Mouse (Mus musculus) CH12.LX (cell line): ENCODE results near the gene Gm29735. TPM values are rescaled to one million over a fixed set of nuclear protein-coding genes. Genes with fewer than 3 reads are reported as not detected.
"Not testable (repeated sequence)": the region's sequence is repeated elsewhere in the genome, so short reads cannot be mapped to it uniquely, and the experiment has no call there.

Experiments
- DNase-seq: peaks from one replicate; pipeline ENCODE4 v3.0.0-alpha.2; 2013; ENCODE audit errors: extremely low read depth
- H3K27ac ChIP-seq: 2 replicates; pipeline ENCODE4 v1.5.1; 2012; ENCODE audit warnings: low read depth, mild to moderate bottlenecking, control low read depth, moderate library complexity; ENCODE audit not compliant: insufficient read depth
- H3K27me3 ChIP-seq: replicated peaks from 2 replicates; pipeline ENCODE3; 2012; ENCODE audit warnings: inconsistent platforms
- H3K36me3 ChIP-seq, 2 experiments: replicated peaks in 1 of 2; 2 replicates each; pipeline versions ENCODE3 to v1.6.1; 2012; ENCODE audit warnings: inconsistent platforms in 1 of 2, low read length in 1 of 2, mild to moderate bottlenecking in 1 of 2, mixed read lengths in 1 of 2, moderate library complexity in 1 of 2; ENCODE audit not compliant: control insufficient read depth in 1 of 2, insufficient read depth in 1 of 2
- H3K4me1 ChIP-seq, 2 experiments: 2 replicates each; pipeline ENCODE4 v1.6.1; 2012; ENCODE audit warnings: inconsistent platforms in 1 of 2, moderate library complexity in 1 of 2; ENCODE audit not compliant: insufficient read depth in 2 of 2, control insufficient read depth in 1 of 2
- H3K4me2 ChIP-seq: 2 replicates; pipeline ENCODE4 v1.6.1; 2012; ENCODE audit warnings: low read depth, mild to moderate bottlenecking, control low read depth; ENCODE audit not compliant: poor library complexity, insufficient read depth, severe bottlenecking
- H3K4me3 ChIP-seq, 3 experiments: fragments of 150-350 bp in 1 of 3; sonication (generic) in 1 of 3; replicated peaks in 1 of 3; 2 replicates each; pipeline versions ENCODE3 to v1.5.1; 2011 to 2012; ENCODE audit warnings: low read depth in 2 of 3, low read length in 2 of 3, mild to moderate bottlenecking in 2 of 3, moderate library complexity in 2 of 3, control low read depth in 1 of 3, improper control_type of control experiment in 1 of 3, inconsistent platforms in 1 of 3, mixed read lengths in 1 of 3; ENCODE audit not compliant: poor library complexity in 1 of 3
- H3K79me2 ChIP-seq: replicated peaks from 2 replicates; pipeline ENCODE4 v1.6.1; 2012; ENCODE audit warnings: mild to moderate bottlenecking, moderate library complexity; ENCODE audit not compliant: control insufficient read depth, poor library complexity, insufficient read depth, severe bottlenecking; ENCODE audit errors: extremely low read depth
- H3K9ac ChIP-seq: 2 replicates; pipeline ENCODE4 v1.6.1; 2012; ENCODE audit warnings: low read depth, mild to moderate bottlenecking, control low read depth, moderate library complexity; ENCODE audit not compliant: insufficient read depth
- H3K9me3 ChIP-seq: replicated peaks from 2 replicates; pipeline ENCODE3; 2012; ENCODE audit warnings: low read length, inconsistent platforms, mixed read lengths
- BHLHE40 ChIP-seq: IDR thresholded peaks from 2 replicates; pipeline ENCODE4 v1.6.1; 2011; ENCODE audit warnings: mild to moderate bottlenecking, low read depth, low read length, improper control_type of control experiment
- CHD2 ChIP-seq: IDR thresholded peaks from 2 replicates; pipeline ENCODE4 v1.6.1; 2011; ENCODE audit warnings: low read length, improper control_type of control experiment
- E2F4 ChIP-seq: IDR thresholded peaks from 2 replicates; pipeline ENCODE4 v1.6.1; 2011; ENCODE audit warnings: low read depth, low read length, improper control_type of control experiment; ENCODE audit not compliant: insufficient replicate concordance
- ELF1 ChIP-seq: IDR thresholded peaks from 2 replicates; pipeline ENCODE4 v1.6.1; 2014; ENCODE audit warnings: low read depth, mild to moderate bottlenecking, inconsistent platforms, low read length, improper control_type of control experiment
- ETS1 ChIP-seq: conservative IDR thresholded peaks from 2 replicates; pipeline ENCODE4 v1.6.1; 2012; ENCODE audit warnings: low read depth, mild to moderate bottlenecking, inconsistent platforms, low read length, improper control_type of control experiment, moderate library complexity
- GABPA ChIP-seq: IDR thresholded peaks from 2 replicates; pipeline ENCODE4 v1.6.1; 2012; ENCODE audit warnings: low read depth, low read length, improper control_type of control experiment, inconsistent platforms; ENCODE audit not compliant: insufficient replicate concordance
- IRF4 ChIP-seq: IDR thresholded peaks from 2 replicates; pipeline ENCODE4 v1.6.1; 2014; ENCODE audit warnings: low read depth, mild to moderate bottlenecking, inconsistent platforms, low read length, improper control_type of control experiment
- KAT2A ChIP-seq: IDR thresholded peaks from 2 replicates; pipeline ENCODE4 v1.6.1; 2012; ENCODE audit warnings: low read length, improper control_type of control experiment, inconsistent platforms; ENCODE audit not compliant: insufficient replicate concordance
- MXI1 ChIP-seq: IDR thresholded peaks from 2 replicates; pipeline ENCODE4 v1.6.1; 2011; ENCODE audit warnings: mild to moderate bottlenecking, low read depth, low read length, improper control_type of control experiment
- NELFE ChIP-seq: IDR thresholded peaks from 2 replicates; pipeline ENCODE4 v1.6.1; 2011; ENCODE audit warnings: low read depth, low read length, improper control_type of control experiment
- PAX5 ChIP-seq: IDR thresholded peaks from 2 replicates; pipeline ENCODE4 v1.6.1; 2012; ENCODE audit warnings: low read length, inconsistent platforms, mixed read lengths
- RCOR1 ChIP-seq: conservative IDR thresholded peaks from 2 replicates; pipeline ENCODE4 v1.6.1; 2012; ENCODE audit warnings: low read depth, mild to moderate bottlenecking, inconsistent platforms, low read length, improper control_type of control experiment
- TBP ChIP-seq: conservative IDR thresholded peaks from 2 replicates; pipeline ENCODE4 v1.6.1; 2011; ENCODE audit warnings: low read depth, low read length, improper control_type of control experiment
- ZMIZ1 ChIP-seq: IDR thresholded peaks from 2 replicates; pipeline ENCODE4 v1.6.1; 2012; ENCODE audit warnings: low read depth, mild to moderate bottlenecking, inconsistent platforms, low read length, improper control_type of control experiment
- ZNF384 ChIP-seq: IDR thresholded peaks from 2 replicates; pipeline ENCODE4 v1.6.1; 2012; ENCODE audit warnings: low read depth, low read length, improper control_type of control experiment, inconsistent platforms
- dilution Hi-C: fragments of 300-500 bp; cut with MboI; formaldehyde crosslinking; loops from 2 replicates; pipeline ENCODE4 v1.14.3; 2020; ENCODE audit warnings: low sequenced_read_pairs; ENCODE audit not compliant: extremely low pct_unique_long_range_greater_than_20kb, extremely low pct_ligation_motif_present
- in situ Hi-C: fragments of 300-500 bp; cut with MboI; formaldehyde crosslinking; loops from 3 replicates; pipeline ENCODE4 v1.14.3; 2019; ENCODE audit warnings: low sequenced_read_pairs, low pct_ligation_motif_present, low pct_unique_long_range_greater_than_20kb, mixed read lengths
- polyA plus RNA-seq: library from polyadenylated mRNA; unstranded; fragments of >175 nt; gene quantifications from 2 replicates; pipeline ENCODE4 v1.2.1, GENCODE M21; 2012; ENCODE audit warnings: low read depth; ENCODE audit not compliant: insufficient read length
- total RNA-seq, 2 experiments: library from RNA; depleted of rRNA; stranded (reverse); fragments of 300-350 nt in 1 of 2; fragments of >200 nt in 1 of 2; gene quantifications; 2 replicates each; pipeline ENCODE4 v1.2.3; 2012 to 2014

Gm29735 gene
- total and polyA plus RNA-seq, 3 experiments = not detected

DNA sequence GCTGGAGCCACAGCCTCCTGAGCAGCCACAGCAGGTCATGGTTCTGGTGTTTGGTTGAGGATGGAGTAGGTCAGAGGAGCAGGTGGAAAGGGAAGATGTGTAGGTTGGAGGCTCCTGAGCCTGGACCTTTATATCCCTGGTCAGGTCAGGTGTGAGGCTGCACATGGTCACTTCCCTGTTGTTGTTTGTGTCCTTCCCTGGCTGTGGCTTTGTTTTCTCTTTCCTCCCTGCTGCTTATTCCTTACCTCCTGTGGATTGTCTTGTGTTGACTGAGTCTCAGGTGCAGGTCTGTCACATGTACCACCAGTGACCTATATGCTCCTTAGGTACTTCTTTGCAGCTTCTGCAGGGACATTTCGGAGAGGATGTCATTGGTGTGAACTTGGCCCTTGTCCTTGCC, 12.4 kb downstream of the Gm29735 start, which contains the start of gene Gm45337:
Gene Gm45337 (minus strand): TSS at position 101 of the 400 bp plus-strand sequence.
- H3K4me3 ChIP-seq = no peak within 1 kb of the TSS
- no peak for TF ChIP-seq KAT2A
- TF ChIP-seq E2F4 = no peak
- TF ChIP-seq MXI1 = no peak
- no peak for TF ChIP-seq CHD2
- TF ChIP-seq BHLHE40 = no peak
- TF ChIP-seq PAX5 = no peak
- no peak for TF ChIP-seq RCOR1
- no peak for TF ChIP-seq ETS1
- TF ChIP-seq IRF4 = no peak
- no peak for TF ChIP-seq TBP
- TF ChIP-seq ZNF384 = no peak
- no peak for TF ChIP-seq GABPA
- no peaks in the 10 kb centered on the region for H3K36me3 ChIP-seq
- peaks cover 58% of the 10 kb centered on the region for H3K27me3 ChIP-seq
- in situ Hi-C loops = no loop called here
- H3K79me2 ChIP-seq = no peaks in the 10 kb centered on the region
- peaks cover 6% of the 10 kb centered on the region for H3K9me3 ChIP-seq
- no peak within 1 kb of the TSS for H3K9ac ChIP-seq
- no peak within 1 kb of the TSS for H3K27ac ChIP-seq
- dilution Hi-C loops = no loop called here
- H3K4me2 ChIP-seq = no peak within 1 kb of the TSS
- no peak for DNase-seq
- no peaks in the 10 kb centered on the region for H3K4me1 ChIP-seq

DNA sequence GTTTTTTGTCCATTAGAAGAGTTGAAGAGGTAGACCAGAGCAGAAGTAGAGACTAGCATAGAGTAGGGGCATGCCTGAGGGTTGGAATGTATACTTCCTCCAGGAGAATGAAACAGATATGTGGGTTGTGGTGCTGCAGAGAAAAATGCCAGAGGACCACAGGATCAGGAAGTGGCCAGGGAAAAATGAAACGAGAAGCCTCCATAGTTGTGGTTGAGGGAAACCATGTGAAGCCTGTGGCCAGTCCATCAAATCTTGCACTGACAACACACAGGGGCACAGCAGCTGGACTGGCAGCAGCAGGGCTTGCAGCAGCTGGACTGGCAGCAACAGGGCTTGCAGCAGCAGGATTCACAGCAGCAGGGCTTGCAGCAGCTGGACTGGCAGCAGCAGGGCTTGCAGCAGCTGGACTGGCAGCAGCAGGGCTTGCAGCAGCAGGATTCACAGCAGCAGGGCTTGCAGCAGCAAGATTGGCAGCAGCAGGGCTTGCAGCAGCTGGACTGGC, 13.4 kb downstream of the Gm29735 start:
- H3K79me2 ChIP-seq, H3K4me1 ChIP-seq, dilution Hi-C loops, H3K9ac ChIP-seq, H3K4me2 ChIP-seq, H3K4me3 ChIP-seq, H3K27ac ChIP-seq, DNase-seq, in situ Hi-C loops, H3K36me3 ChIP-seq, H3K9me3 ChIP-seq: not testable (repeated sequence)
- peaks cover 63% of the 10 kb centered on the region for H3K27me3 ChIP-seq

DNA sequence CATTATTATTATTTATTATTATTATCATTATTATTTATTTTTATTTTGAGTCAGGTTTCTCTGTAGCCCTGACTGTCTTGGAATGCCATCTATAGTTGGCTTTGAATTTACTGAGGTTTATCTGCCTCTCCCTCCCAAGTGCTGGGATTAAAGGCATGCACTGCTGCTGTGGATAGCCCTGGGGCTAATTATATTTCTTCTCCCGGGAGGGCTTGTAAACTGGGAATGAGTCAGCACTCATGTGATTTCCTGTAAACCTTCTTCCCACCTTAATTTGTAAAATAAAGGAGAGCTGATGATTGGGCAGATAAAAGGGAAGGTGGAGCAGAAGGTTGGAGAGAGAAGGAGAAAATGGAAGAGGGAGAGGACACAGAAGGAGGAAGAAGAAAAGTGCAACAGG, 16.2 kb downstream of the Gm29735 start:
- Histone ChIP-seq H3K9me3 (peaks cover 3% of the 10 kb centered on the region), H3K27me3 (peaks cover 61% of the 10 kb centered on the region), H3K9ac (no peak overlapping the region), H3K4me1 (no peaks in the 10 kb centered on the region), H3K4me2 (no peak overlapping the region), H3K79me2 (no peaks in the 10 kb centered on the region), H3K36me3 (no peaks in the 10 kb centered on the region), H3K27ac (no peak overlapping the region), H3K4me3 (no peak overlapping the region)
- in situ Hi-C loops (no loop called here), dilution Hi-C loops (no loop called here)
- DNase-seq = no peak
- TF ChIP-seq ZNF384 (no peak), NELFE (no peak), ELF1 (no peak), ZMIZ1 (no peak)

DNA sequence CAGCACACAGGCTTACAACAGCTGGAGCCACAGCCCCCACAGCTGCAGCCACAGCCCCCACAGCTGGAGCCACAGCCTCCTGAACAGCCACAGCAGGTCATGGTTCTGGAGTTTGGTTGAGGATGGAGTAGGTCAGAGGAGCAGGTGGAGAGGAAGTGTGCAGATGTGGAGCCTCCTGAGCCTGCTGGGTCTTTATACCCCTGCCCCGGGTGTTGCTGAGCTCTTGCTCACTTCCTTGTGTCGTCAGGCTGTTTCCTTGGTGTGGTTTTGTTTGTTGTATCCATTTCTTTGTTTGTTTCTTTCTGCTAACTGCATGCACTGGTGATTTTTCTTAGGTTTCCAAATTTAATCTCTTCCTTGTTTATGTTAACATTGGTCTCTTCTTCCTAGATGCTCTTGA, 21.0 kb downstream of the Gm29735 start, which contains the start of gene Gm39115:
Gene Gm39115 (minus strand): TSS at position 101 of the 400 bp plus-strand sequence.
- H3K4me2 ChIP-seq, H3K4me1 ChIP-seq, H3K9me3 ChIP-seq, H3K79me2 ChIP-seq, H3K9ac ChIP-seq, dilution Hi-C loops, H3K4me3 ChIP-seq, H3K36me3 ChIP-seq, DNase-seq, H3K27ac ChIP-seq, in situ Hi-C loops: not testable (repeated sequence)
- H3K27me3 ChIP-seq = peaks cover 64% of the 10 kb centered on the region
